Mouse (Mus musculus): ENCODE measurements around the gene Hbb-bh2.
"Not testable (repeated sequence)": the region's sequence is repeated elsewhere in the genome, so short reads cannot be mapped to it uniquely, and the experiment has no call there.

The Hbb-bh2 gene

DNA sequence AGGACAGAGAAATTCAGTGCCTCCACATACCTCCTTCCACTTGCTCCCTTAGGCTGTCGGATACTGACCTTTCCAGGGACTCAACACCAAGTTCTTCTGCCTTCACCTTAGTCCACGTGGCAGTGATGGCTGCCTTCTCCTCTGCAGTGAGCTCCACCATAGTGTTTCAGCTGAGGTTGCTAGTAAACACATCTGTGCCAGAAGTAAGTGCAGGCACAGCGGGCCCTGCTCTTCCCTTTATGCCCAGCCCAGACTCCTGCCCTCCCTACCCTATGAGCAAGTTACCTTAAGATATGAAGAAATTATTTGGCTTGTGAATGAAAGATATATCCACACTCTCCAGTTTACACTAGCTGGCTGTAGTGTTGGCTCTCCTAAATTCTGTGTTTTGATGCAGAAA lies at the start of gene Hbb-bh2:
Hbb-bh2 (minus strand) TSS at position 253 of the 400 bp plus-strand sequence.
- DNase-seq (ENCODE audit: low spot score): no peak

- no peak for DNase-seq (ENCODE audit: low spot score)
These were observed 45.8 kb upstream of the Hbb-bh2 start, which contains the start of gene Olfr66 for GRCm38 (mm10) chr7:103886152-103886551. Gene Olfr66 (minus strand): TSS chr7:103886252.

DNA sequence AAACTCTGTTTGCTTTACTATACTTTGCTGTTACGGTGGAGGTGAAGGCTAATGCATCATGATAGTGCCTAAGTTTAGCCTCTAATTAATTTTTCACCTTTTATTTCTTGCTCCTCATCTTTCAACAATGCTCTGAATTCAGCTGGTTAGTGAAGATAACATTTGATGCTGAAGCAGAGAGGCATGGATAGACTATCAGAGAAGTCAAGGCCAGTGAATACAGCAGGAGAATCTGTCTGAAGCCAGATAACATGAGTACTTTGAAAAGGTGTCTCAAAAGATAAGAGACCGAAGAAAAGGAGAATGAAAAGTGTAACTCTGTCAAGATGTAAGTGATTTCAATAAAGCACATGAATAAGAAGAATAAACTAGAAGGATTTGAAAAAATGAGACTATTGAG lies 36.8 kb upstream of the Hbb-bh2 start:
- DNase-seq (ENCODE audit: low spot score): no peak

GRCm38 (mm10) chr7:103874451-103874850 lies 34.1 kb upstream of the Hbb-bh2 start:
- no peak for DNase-seq (ENCODE audit: low spot score)

DNA sequence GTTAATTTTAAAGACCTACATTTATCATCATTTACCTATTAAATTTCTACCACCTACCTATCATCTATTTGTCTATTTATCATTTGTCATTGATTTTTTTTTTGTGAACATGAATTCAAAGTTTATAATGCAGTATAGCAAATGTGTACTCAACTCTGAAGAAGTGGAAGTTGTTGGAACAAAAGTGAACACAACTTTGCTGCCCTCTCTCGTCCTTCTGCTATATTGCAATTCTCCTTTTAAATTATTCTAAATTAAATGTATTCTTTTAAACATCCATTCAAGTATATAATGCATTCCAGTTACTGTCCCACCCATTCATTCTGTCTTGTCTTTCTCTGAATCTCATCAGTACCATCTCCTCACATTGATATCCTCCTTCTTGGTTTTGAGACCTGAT lies 32.7 kb upstream of the Hbb-bh2 start:
- DNase-seq (ENCODE audit: low spot score): no peak

GRCm38 (mm10) chr7:103870667-103871066 lies 30.3 kb upstream of the Hbb-bh2 start:
- no peak for DNase-seq (ENCODE audit: low spot score)

DNA sequence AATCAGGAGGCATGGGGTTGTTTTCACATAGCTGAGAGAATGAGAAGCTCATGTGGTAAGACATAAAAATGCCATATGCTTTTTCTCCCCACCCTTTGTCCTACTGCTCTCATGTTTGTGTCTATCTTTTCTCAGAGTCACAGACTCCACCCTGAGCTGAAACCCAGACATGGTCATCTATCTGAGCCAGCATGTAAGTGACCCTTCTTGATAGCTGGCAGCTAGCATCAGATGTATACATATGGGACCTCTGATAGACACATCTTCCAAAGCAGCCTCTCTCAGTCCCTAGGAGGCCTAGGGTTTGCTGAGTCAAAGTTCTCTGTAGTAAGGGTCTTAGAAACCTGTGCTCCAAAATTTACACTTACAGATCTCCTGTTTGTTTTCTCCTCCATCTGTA lies 25.4 kb upstream of the Hbb-bh2 start:
- DNase-seq (ENCODE audit: low spot score): no peak

- DNase-seq (ENCODE audit: low spot score): no peak
These were observed 21.2 kb upstream of the Hbb-bh2 start for GRCm38 (mm10) chr7:103861531-103861930.

- DNase-seq (ENCODE audit: low spot score): no peak
These were observed 20.5 kb upstream of the Hbb-bh2 start for GRCm38 (mm10) chr7:103860855-103861254.

DNA sequence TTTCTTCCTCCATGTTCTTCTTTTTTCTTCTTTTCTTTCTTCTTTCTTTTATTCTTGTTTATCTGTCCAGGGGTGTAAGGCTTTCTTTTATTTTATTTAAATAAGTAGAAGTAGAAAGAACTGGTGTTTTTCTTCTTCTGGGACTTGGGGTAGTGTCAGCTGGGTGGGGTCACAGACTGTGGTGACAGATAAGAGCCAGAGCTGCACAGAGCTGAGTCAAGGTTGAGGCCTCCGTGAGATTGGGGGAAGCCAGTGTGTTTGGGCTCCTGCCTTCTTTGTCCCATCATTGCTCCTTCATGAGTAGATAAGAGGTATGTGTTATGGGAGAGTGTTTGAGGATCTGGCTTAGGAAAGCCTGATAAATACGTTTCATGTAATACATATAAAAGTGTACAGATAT lies 18.8 kb upstream of the Hbb-bh2 start:
- no peak for DNase-seq (ENCODE audit: low spot score)

- no peak for DNase-seq (ENCODE audit: low spot score)
These were observed 14.3 kb upstream of the Hbb-bh2 start for GRCm38 (mm10) chr7:103854669-103855068.

DNA sequence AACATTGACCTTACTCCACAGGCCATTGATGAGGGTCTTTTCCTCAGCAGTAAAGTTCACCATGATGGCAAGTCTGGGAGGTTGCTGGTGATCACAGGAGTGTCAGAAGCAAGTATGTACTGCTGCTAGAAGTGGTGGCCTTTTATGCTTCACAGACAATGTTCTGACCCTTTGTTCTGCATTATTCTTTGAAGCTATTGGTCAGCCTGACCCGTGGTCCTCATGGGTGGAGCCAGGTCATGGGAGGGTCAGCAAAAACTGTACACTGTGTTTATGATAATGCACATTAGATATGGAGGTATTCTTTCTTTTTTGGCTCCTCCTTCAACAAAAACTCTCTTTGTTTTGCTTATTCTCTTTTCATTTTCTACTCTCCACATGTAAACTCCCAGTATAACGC lies 12.8 kb upstream of the Hbb-bh2 start, which contains the start of gene Hbb-y:
Hbb-y (minus strand) TSS at position 127 of the 400 bp plus-strand sequence.
- DNase-seq (ENCODE audit: low spot score): no peak

DNA sequence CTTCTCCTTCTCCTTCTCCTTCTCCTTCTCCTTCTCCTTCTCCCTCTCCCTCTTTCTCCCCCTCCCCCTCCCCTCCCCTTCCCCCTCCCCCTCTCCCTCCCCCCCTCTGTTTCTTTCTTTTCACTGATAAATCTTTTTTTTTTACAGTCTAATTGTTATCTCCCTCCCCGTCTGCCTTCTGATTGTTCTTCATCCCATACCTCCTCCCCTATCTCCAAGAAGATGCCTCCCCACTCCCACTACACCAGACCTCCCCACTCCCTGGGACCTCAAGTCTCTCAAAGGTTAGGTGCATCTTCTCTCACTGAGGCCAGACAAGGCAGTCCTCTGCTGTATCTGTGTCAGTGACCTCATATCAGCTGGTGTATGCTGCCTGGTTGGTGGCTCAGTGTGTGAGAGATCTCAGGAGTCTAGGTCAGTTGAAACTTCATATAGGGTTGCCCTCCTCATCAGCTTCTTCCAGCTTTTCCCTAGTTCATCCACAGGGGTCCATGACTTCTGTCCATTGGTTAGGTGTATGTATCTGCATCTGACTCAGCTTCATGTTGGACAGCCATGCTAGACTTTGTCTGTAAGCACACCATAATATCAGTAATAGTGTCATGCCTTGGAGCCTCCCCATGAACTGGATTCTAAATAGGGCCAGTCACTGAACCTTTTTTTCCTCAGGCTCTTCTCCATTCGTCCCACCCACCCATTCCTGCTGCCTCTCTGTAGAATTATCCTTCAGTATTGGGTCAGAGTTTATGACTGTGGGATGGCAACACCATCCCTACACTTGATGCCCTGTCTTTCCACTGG lies 4.4 kb upstream of the Hbb-bh2 start:
- no peak for DNase-seq (ENCODE audit: low spot score)

DNA sequence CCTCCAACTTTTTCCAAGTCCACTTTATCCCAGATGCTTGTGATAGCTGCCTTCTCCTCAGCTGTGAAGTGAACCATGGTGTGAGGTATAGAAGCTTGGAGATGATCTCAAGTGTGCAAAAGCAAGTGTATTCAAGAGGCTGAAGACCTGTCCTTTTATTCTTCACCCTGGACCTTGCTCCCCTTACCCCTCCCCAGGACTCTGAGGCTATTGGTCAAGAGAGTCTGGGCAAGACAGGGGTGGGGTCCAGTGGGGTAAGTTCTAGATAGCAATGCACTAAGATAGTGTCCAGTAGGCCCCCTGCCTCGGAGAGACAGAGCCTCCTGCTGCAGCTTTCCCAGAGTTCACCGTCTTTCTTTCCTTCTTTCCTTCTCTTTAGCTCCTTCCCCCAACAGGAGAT lies 2.7 kb upstream of the Hbb-bh2 start, which contains the start of gene Hbb-bh1:
Hbb-bh1 (minus strand) TSS at position 131 of the 400 bp plus-strand sequence.
- no peak for DNase-seq (ENCODE audit: low spot score)

DNA sequence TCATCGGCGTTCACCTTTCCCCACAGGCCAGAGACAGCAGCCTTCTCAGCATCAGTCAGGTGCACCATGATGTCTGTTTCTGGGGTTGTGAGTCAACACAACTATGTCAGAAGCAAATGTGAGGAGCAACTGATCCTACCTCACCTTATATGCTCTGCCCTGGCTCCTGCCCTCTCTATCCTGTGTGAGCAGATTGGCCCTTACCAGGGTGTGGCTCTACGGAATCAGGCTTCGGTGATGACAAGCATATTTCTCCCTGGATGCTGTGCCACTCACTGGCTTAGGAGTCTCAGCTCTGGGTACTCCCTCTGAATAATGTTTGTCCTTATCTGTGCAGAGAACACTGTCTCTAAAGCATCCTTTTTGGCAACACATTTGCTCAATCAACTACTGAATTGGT lies 12.5 kb downstream of the Hbb-bh2 start, which contains the start of gene Hbb-bs:
Hbb-bs (minus strand) TSS at position 289 of the 400 bp plus-strand sequence.
- no peak for DNase-seq (ENCODE audit: low spot score)

- DNase-seq (ENCODE audit: low spot score): not testable (repeated sequence)
These were observed 13.2 kb downstream of the Hbb-bh2 start for GRCm38 (mm10) chr7:103827139-103827538.

GRCm38 (mm10) chr7:103826255-103826887 lies 13.9 kb downstream of the Hbb-bh2 start:
- no peak for DNase-seq (ENCODE audit: low spot score)

DNA sequence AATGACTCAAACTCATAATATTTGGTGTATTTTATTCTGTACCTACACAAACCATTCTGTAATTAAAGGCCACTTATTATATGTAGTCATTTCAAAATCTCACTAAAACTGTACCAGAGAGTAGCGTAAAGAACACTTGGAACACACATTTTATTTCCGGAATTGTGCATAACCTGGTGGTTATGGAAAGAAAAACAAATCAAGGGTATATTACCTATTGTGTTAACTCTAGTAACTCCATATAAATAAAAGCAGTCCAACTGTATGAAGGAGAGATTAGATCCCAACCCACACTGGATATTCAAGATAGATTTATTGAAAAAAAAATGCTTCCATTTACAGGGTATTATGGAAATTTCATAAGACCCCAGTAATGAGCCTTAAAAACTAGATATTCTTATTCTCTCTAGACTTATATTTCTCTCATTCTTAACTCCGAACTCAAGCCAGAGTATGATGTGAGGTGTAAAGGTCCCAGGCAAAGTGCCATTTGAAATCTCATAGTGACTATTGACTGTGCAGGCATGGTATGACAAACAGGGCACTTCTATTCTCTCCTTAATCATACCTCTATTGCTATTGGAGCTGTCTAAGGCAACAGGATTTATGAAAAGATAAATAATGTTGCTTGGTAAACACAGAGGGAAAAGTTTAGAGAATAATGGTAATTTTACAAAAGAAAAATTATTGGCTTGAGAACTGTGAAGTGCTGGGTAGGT lies 14.6 kb downstream of the Hbb-bh2 start:
- no peak for DNase-seq (ENCODE audit: low spot score)

GRCm38 (mm10) chr7:103824597-103824996 lies 15.7 kb downstream of the Hbb-bh2 start:
- no peak for DNase-seq (ENCODE audit: low spot score)

DNA sequence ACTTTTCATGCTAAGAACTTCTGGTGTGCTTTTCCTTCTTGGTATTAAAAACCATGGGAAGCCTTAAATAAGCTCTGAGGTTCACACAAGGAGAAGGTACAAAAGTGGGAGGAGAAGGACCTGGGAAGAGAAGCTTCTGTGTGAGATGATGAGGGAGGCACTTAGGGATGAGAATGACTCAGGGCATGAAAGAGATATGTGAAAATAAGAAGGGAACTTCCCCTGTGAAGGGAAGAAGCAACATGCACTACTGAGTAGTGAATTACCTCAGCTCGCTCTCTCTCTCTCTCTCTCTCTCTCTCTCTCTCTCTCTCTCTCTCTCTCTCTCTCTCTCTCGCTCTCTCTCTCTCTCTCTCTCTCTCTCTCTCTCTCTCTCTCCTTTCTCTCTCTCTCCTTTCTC lies 25.2 kb downstream of the Hbb-bh2 start:
- DNase-seq (ENCODE audit: low spot score): not testable (repeated sequence)

GRCm38 (mm10) chr7:103813766-103814165 lies 26.6 kb downstream of the Hbb-bh2 start, which contains the start of gene Hbb-bt:
Gene Hbb-bt (minus strand): TSS chr7:103813996.
- DNase-seq (ENCODE audit: low spot score): no peak

- DNase-seq (ENCODE audit: low spot score): not testable (repeated sequence)
These were observed 27.2 kb downstream of the Hbb-bh2 start for GRCm38 (mm10) chr7:103813152-103813551.

Measured in ovary, postnatal 14 days (tissue).